Mouse (Mus musculus): ENCODE measurements around the gene Chchd10.

Chchd10 gene

GRCm38 (mm10) chr10:75948079-75948478 lies 15.1 kb downstream of the Chchd10 start:
- no peak for DNase-seq (ENCODE audit: extremely low read depth, low read depth, low spot score)

- DNase-seq (ENCODE audit: extremely low read depth, low read depth, low spot score): no peak
Measured at GRCm38 (mm10) chr10:75949053-75950045, 16.4 kb downstream of the Chchd10 start.

- no peak for DNase-seq (ENCODE audit: extremely low read depth, low read depth, low spot score)
Measured at GRCm38 (mm10) chr10:75950791-75951210, 17.9 kb downstream of the Chchd10 start.

GRCm38 (mm10) chr10:75951424-75952050 lies 18.6 kb downstream of the Chchd10 start:
- DNase-seq (ENCODE audit: extremely low read depth, low read depth, low spot score): no peak

- no peak for DNase-seq (ENCODE audit: extremely low read depth, low read depth, low spot score)
Measured at GRCm38 (mm10) chr10:75954381-75954811, 21.5 kb downstream of the Chchd10 start, which contains the start of gene Gm5134. Gm5134 (plus strand) TSS chr10:75954514.

GRCm38 (mm10) chr10:75973846-75974245 lies 40.9 kb downstream of the Chchd10 start:
- no peak for DNase-seq (ENCODE audit: extremely low read depth, low read depth, low spot score)

GRCm38 (mm10) chr10:75975216-75975615 lies 42.3 kb downstream of the Chchd10 start:
- no peak for DNase-seq (ENCODE audit: extremely low read depth, low read depth, low spot score)

GRCm38 (mm10) chr10:75978119-75978834 lies 45.3 kb downstream of the Chchd10 start:
- DNase-seq (ENCODE audit: extremely low read depth, low read depth, low spot score): no peak

- DNase-seq (ENCODE audit: extremely low read depth, low read depth, low spot score): no peak
Measured at GRCm38 (mm10) chr10:75978835-75979157, 45.9 kb downstream of the Chchd10 start.

- no peak for DNase-seq (ENCODE audit: extremely low read depth, low read depth, low spot score)
Measured at GRCm38 (mm10) chr10:75979432-75979831, 46.5 kb downstream of the Chchd10 start.
